ENCODE assay signal across 9 mouse cellular contexts in the genomic region with DNA sequence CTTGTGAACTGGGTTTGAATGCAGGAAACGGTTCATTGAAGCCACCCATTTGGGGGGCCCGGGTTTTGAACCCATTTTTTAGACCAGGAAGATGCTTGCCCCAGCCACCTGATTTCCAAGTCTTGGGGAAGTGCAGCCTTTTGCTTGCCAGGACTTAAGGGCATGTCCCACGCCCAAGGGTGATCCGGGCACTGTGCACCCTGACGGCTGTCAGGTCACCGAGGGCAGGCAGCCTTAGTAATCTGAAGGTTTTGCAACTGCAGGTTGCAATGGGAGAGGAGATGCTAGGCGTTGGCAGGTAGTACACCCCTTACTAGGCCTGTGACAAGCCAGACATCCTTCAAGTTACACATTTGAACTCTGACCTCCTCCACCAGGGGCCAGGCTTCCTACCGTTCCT. TPM values are rescaled to one million over a fixed set of nuclear protein-coding genes. Genes with fewer than 3 reads are reported as not detected.
A peak's percentile ranks its signal among the peaks of the same experiment; 100 is the strongest.
DNase-seq lines count a peak whose midpoint lies in the region; ATAC-seq and TF ChIP-seq lines count a peak whose summit lies in the region.
"Had no signal": no experiment of that assay in that cellular context is flagged by ENCODE, and none has a peak within 500 bp of the region (broad histone marks: within the 10 kb centered on the region; RNA-seq: fewer than 3 reads in every experiment).

No protein-coding gene starts in this region.

- H3K27ac ChIP-seq in neural tube, embryonic 11.5 days (ENCODE audit: low read depth, low read length), result no peak overlapping the region
- H3K27ac ChIP-seq in limb, embryonic 14.5 days (replicated peaks; ENCODE audit: low read depth, low read length), result no peak overlapping the region
- no peak overlapping the region for H3K27ac ChIP-seq in stomach, embryonic 14.5 days (ENCODE audit: low read length)

- peak overlapping the region; percentile 72 for H3K4me2 ChIP-seq in neural tube, embryonic 11.5 days (ENCODE audit: low read depth)
- peak overlapping the region; percentile 69 for H3K4me2 ChIP-seq in limb, embryonic 14.5 days (replicated peaks; ENCODE audit: low read depth, low read length, severe bottlenecking)
- peak overlapping the region; percentile 81 for H3K4me2 ChIP-seq in stomach, embryonic 14.5 days (replicated peaks; ENCODE audit: low read depth, low read length)

- H3K9me3 ChIP-seq in neural tube, embryonic 11.5 days (ENCODE audit: control insufficient read depth, low read length), result no peaks in the 10 kb centered on the region
- H3K9me3 ChIP-seq in limb, embryonic 14.5 days (ENCODE audit: control insufficient read depth, low read length), result no peaks in the 10 kb centered on the region
- no peaks in the 10 kb centered on the region for H3K9me3 ChIP-seq in stomach, embryonic 14.5 days (ENCODE audit: control insufficient read depth, low read depth, low read length)

- 52% methylated on average over 8 of the region's 8 CpGs for WGBS in neural tube, embryonic 11.5 days
- 38% methylated on average over 8 of the region's 8 CpGs for WGBS in limb, embryonic 14.5 days
- WGBS in stomach, embryonic 14.5 days, result 45% methylated on average over 8 of the region's 8 CpGs

- H3K27me3 ChIP-seq in neural tube, embryonic 11.5 days (ENCODE audit: control insufficient read depth, insufficient read depth, low read length), result no peaks in the 10 kb centered on the region
- H3K27me3 ChIP-seq in limb, embryonic 14.5 days (ENCODE audit: control insufficient read depth, insufficient read depth, low read length), result no peaks in the 10 kb centered on the region
- H3K27me3 ChIP-seq in stomach, embryonic 14.5 days (ENCODE audit: control insufficient read depth, insufficient read depth, low read length), result no peaks in the 10 kb centered on the region

- no peaks in the 10 kb centered on the region for H3K36me3 ChIP-seq in neural tube, embryonic 11.5 days (ENCODE audit: control insufficient read depth, insufficient read depth, low read length)
- 0 out of 2 replicates have a peak, but pooled peaks cover 5% of the 10 kb centered on the region for H3K36me3 ChIP-seq in limb, embryonic 14.5 days (ENCODE audit: control insufficient read depth, insufficient read depth, low read length)
- H3K36me3 ChIP-seq in stomach, embryonic 14.5 days (ENCODE audit: control insufficient read depth, insufficient read depth, low read length), result no peaks in the 10 kb centered on the region

- peak; percentile 26 for DNase-seq in adrenal gland, postnatal 14 days
- DNase-seq in adrenal gland, adult 8-10 months, result no peak
- DNase-seq in neural tube, embryonic 11.5 days (ENCODE audit: low spot score), result no peak
- DNase-seq in neural tube, embryonic 10.5 days (ENCODE audit: extremely low spot score, low spot score), result no peak
- DNase-seq in limb, embryonic 14.5 days (ENCODE audit: low spot score), result no peak
- no peak for DNase-seq in retina, embryonic 14.5 days (ENCODE audit: low spot score)

- ATAC-seq in neural tube, embryonic 11.5 days (ENCODE audit: insufficient read depth, low FRiP score, low TSS enrichment), result no peak
- no peak for ATAC-seq in limb, embryonic 14.5 days (ENCODE audit: low FRiP score, low read depth)
- no peak for ATAC-seq in stomach, embryonic 14.5 days (ENCODE audit: insufficient number of reproducible peaks, insufficient read depth, low FRiP score, low read depth)
- ATAC-seq in inflammation-experienced regulatory T-cells, adult 6 months, result no peak

- peak overlapping the region; percentile 58 for H3K9ac ChIP-seq in neural tube, embryonic 11.5 days (ENCODE audit: low read length)
- H3K9ac ChIP-seq in limb, embryonic 14.5 days (ENCODE audit: low read depth, low read length, severe bottlenecking), result peak overlapping the region; percentile 52
- H3K9ac ChIP-seq in stomach, embryonic 14.5 days (replicated peaks; ENCODE audit: low read depth, low read length), result peak overlapping the region; percentile 28; the same call in 1 of the 2 replicates

- peak overlapping the region; percentile 53 for H3K4me3 ChIP-seq in neural tube, embryonic 11.5 days (ENCODE audit: low read depth, low read length)
- H3K4me3 ChIP-seq in limb, embryonic 14.5 days (replicated peaks; ENCODE audit: low read length), result peak overlapping the region; percentile 45
- H3K4me3 ChIP-seq in stomach, embryonic 14.5 days (ENCODE audit: low read depth, low read length), result peak overlapping the region; percentile 55

- no peaks in the 10 kb centered on the region; the same call in 1 of the 2 replicates for H3K4me1 ChIP-seq in neural tube, embryonic 11.5 days (ENCODE audit: control insufficient read depth, insufficient read depth, low read length)
- H3K4me1 ChIP-seq in limb, embryonic 14.5 days (ENCODE audit: control insufficient read depth, insufficient read depth, low read length), result peaks cover 8% of the 10 kb centered on the region
- H3K4me1 ChIP-seq in stomach, embryonic 14.5 days (ENCODE audit: control insufficient read depth, insufficient read depth, low read length), result no peaks in the 10 kb centered on the region

- TF ChIP-seq POLR2A in limb, embryonic 14.5 days (IDR thresholded peaks at IDR 0.05; ENCODE audit: borderline replicate concordance, extremely low read depth, insufficient read depth, insufficient read length), result no peak

RNA-seq across cellular contexts. Expression of a gene that starts 0.5 kb away (rescaled TPM):
- total RNA-seq in adrenal gland, postnatal 14 days (2021), result 21.0 and 28.2 TPM in 2 replicates
- total RNA-seq in adrenal gland, adult 8-10 months (2022), result 10 to 100 TPM; 19.6 to 26.5 (median 23.1) TPM
- 2.9 and 3.9 TPM in 2 replicates for polyA plus RNA-seq in neural tube, embryonic 11.5 days (2014; fragmentation: Nextera tagmentation; extraction: Ambion mirVana)
- 5.0 and 5.9 TPM in 2 replicates for polyA plus RNA-seq in limb, embryonic 14.5 days (2012; rRNA removed)
- 6.9 and 7.6 TPM in 2 replicates for polyA plus RNA-seq in limb, embryonic 14.5 days (2014; fragmentation: Nextera tagmentation; extraction: Ambion mirVana)
- polyA plus RNA-seq in stomach, embryonic 14.5 days (2014; fragmentation: Nextera tagmentation; extraction: Ambion mirVana), result 6.7 and 8.0 TPM in 2 replicates
- 10 to 100 TPM; 10.6 to 13.3 (median 12.6) TPM for polyA plus RNA-seq in inflammation-experienced regulatory T-cells, adult 6 months (2017; shearing (Covaris generic))

RNA-seq across cellular contexts. Expression of a gene that starts 11.1 kb away (rescaled TPM):
- 0.15 and 0.34 TPM in 2 replicates for total RNA-seq in adrenal gland, postnatal 14 days (2021)
- total RNA-seq in adrenal gland, adult 8-10 months (2022), result 1 to 10 TPM in 2 of 4 experiments, under 1 TPM in 2; 0.49 to 1.6 (median 0.95) TPM
- 0.03 and 0.09 TPM in 2 replicates for polyA plus RNA-seq in neural tube, embryonic 11.5 days (2014; fragmentation: Nextera tagmentation; extraction: Ambion mirVana)
- polyA plus RNA-seq in limb, embryonic 14.5 days (2012; rRNA removed), result 0.38 and 0.42 TPM in 2 replicates
- polyA plus RNA-seq in limb, embryonic 14.5 days (2014; fragmentation: Nextera tagmentation; extraction: Ambion mirVana), result 0.25 and 0.36 TPM in 2 replicates
- polyA plus RNA-seq in stomach, embryonic 14.5 days (2014; fragmentation: Nextera tagmentation; extraction: Ambion mirVana), result 0.20 and 0.24 TPM in 2 replicates
- polyA plus RNA-seq in inflammation-experienced regulatory T-cells, adult 6 months (2017; shearing (Covaris generic)), result not detected
- total RNA-seq: neutrophil, adult 5-6 weeks had no signal

RNA-seq across cellular contexts. Expression of a gene that starts 21.1 kb away (rescaled TPM):
- total RNA-seq in adrenal gland, postnatal 14 days (2021), result 17.9 and 20.2 TPM in 2 replicates
- total RNA-seq in adrenal gland, adult 8-10 months (2022), result 10 to 100 TPM; 20.9 to 29.4 (median 22.4) TPM
- 23.0 and 25.8 TPM in 2 replicates for polyA plus RNA-seq in neural tube, embryonic 11.5 days (2014; fragmentation: Nextera tagmentation; extraction: Ambion mirVana)
- 25.0 and 36.2 TPM in 2 replicates for polyA plus RNA-seq in limb, embryonic 14.5 days (2012; rRNA removed)
- 28.4 and 32.5 TPM in 2 replicates for polyA plus RNA-seq in limb, embryonic 14.5 days (2014; fragmentation: Nextera tagmentation; extraction: Ambion mirVana)
- polyA plus RNA-seq in stomach, embryonic 14.5 days (2014; fragmentation: Nextera tagmentation; extraction: Ambion mirVana), result 27.1 TPM in 2 replicates
- 10 to 100 TPM; 39.1 to 46.6 (median 43.7) TPM for polyA plus RNA-seq in inflammation-experienced regulatory T-cells, adult 6 months (2017; shearing (Covaris generic))

RNA-seq across cellular contexts. Expression of a gene that starts 26.9 kb away (rescaled TPM):
- 4.4 and 4.6 TPM in 2 replicates for total RNA-seq in adrenal gland, postnatal 14 days (2021)
- total RNA-seq in adrenal gland, adult 8-10 months (2022), result 1 to 10 TPM in 3 of 4 experiments, under 1 TPM in 1; 0.61 to 1.5 (median 1.3) TPM
- 37.1 and 40.3 TPM in 2 replicates for polyA plus RNA-seq in neural tube, embryonic 11.5 days (2014; fragmentation: Nextera tagmentation; extraction: Ambion mirVana)
- polyA plus RNA-seq in limb, embryonic 14.5 days (2012; rRNA removed), result 27.2 and 29.6 TPM in 2 replicates
- polyA plus RNA-seq in limb, embryonic 14.5 days (2014; fragmentation: Nextera tagmentation; extraction: Ambion mirVana), result 16.7 and 20.9 TPM in 2 replicates
- polyA plus RNA-seq in stomach, embryonic 14.5 days (2014; fragmentation: Nextera tagmentation; extraction: Ambion mirVana), result 24.6 and 24.9 TPM in 2 replicates
- polyA plus RNA-seq in inflammation-experienced regulatory T-cells, adult 6 months (2017; shearing (Covaris generic)), result 10 to 100 TPM in 1 of 3 experiments, 1 to 10 TPM in 2; 2.5 to 20.7 (median 2.9) TPM

RNA-seq across cellular contexts. Expression of a gene that starts 46.5 kb away (rescaled TPM):
- 32.1 and 34.9 TPM in 2 replicates for total RNA-seq in adrenal gland, postnatal 14 days (2021)
- total RNA-seq in adrenal gland, adult 8-10 months (2022), result 10 to 100 TPM; 21.8 to 49.7 (median 33.9) TPM
- polyA plus RNA-seq in neural tube, embryonic 11.5 days (2014; fragmentation: Nextera tagmentation; extraction: Ambion mirVana), result 32.4 and 34.0 TPM in 2 replicates
- 65.3 and 68.8 TPM in 2 replicates for polyA plus RNA-seq in limb, embryonic 14.5 days (2012; rRNA removed)
- 36.1 and 37.6 TPM in 2 replicates for polyA plus RNA-seq in limb, embryonic 14.5 days (2014; fragmentation: Nextera tagmentation; extraction: Ambion mirVana)
- 38.6 and 41.9 TPM in 2 replicates for polyA plus RNA-seq in stomach, embryonic 14.5 days (2014; fragmentation: Nextera tagmentation; extraction: Ambion mirVana)
- 10 to 100 TPM; 18.7 to 47.2 (median 39.6) TPM for polyA plus RNA-seq in inflammation-experienced regulatory T-cells, adult 6 months (2017; shearing (Covaris generic))
